Mouse (Mus musculus) MEL-GATA-1-ER (cell line): Measurements from ENCODE around the gene Cyp2t4.
A peak's percentile ranks its signal among the peaks of the same experiment; 100 is the strongest.

ENCODE experiments used
- DNase-seq: peaks from one replicate; pipeline ENCODE4 v3.0.0-alpha.2; 2012; ENCODE audit warnings: low read depth; ENCODE audit errors: extremely low read depth

Cyp2t4 gene

DNA sequence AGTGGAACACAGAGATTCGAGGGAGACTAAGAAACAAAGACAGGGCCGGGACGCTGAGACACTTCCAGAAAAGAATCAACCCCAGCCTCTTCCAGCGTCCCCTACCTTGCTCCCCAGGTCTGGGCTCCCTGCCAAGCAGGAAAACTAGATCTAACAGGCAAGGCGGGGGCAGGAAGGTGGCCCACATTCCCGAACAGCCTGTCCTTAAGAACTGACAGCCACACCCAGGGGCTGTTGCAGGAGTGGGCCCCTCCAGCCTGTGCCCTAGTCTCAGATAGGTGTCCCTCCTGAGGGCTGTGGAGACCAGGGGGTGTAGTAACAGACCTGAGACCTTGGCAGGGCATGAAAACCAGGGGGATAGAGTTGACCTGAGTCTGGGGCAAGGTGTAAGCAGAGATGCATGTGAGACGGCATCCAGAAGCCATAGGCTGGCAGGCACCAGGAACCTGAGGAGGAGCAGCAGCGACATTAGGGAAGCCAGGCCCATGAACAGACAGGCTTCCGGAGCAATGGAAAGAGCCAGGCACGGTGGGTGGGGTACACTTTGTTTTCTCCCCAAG is at the start of gene Cyp2t4:
Gene Cyp2t4 (plus strand): TSS at position 510 of the 560 bp plus-strand sequence.
- DNase-seq, result no peak

DNA sequence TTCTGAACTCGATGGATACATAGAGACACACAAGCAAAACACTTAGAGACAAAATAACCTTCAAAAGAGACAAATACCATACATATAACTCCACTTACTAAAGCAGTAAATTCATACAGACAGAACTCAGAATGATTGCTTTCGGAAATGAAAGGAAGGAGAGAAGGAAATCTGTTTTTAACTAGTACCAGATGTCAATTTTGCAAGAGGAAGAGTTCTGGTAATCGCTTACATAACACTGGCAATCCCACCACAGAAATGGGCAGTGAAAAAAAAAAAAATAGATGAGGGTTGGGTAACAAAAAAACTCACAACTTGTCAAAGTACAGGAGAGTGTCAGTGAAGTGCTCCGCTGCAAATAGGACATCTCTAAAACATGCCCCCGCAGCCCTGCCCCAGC is 48.6 kb upstream of the Cyp2t4 start:
- no peak for DNase-seq

DNA sequence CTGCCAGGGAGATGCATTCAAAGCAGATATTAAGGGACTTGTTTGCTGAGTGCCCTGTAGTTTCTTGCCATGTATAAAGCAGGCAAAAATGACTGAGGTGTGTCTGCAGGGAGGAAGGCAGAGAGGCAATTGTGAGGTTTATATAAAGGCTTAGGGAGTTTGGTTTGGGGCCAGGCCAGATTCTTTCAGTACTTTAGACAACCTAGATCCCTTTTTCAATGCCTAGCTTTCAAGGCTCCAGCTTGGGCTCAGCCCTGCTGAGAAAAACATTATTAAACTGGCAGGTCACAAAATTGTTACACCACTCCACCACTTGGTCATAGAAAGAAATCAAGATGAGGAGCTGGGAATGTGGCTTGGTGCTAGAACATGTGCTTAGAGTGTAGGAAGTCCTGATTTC is 43.2 kb upstream of the Cyp2t4 start:
- DNase-seq, result no peak

DNA sequence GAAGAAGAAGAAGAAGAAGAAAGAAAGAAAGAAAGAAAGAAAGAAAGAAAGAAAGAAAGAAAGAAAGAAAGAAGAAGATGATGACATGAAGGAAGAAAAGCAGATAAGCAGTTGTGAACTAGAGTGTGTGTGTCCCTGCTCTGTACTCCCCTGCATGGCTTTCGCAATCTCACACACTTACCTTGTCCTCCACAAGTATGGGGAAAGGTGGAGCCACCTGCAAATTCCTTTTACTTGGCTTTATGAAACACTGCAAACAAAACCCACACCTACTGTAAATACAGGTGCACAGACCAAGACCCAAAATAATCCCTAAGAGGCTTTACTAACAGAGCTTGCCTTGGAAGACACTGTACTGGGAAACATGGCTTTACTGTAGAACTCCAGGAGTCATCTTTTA is 42.5 kb upstream of the Cyp2t4 start:
- DNase-seq, result no peak

DNA sequence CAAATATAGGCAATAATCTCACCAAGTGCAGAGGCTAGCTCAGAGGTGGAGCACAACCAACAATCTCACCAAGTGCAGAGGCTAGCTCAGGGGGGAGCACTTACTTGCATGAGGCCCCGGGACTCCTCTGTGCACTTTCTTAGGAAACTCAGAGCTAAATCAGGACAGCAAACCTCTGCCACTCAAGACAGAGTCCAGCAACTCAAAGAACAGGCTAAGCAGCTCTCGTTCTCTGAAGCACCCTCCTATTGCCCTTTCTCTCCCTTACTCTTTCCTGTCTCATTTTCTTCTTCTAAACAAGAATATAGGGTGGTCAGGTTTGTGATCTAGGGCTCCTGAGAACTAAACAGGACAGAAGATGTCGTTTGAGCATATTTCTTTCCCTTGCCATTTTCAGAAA is 41.5 kb upstream of the Cyp2t4 start:
- DNase-seq, result no peak

DNA sequence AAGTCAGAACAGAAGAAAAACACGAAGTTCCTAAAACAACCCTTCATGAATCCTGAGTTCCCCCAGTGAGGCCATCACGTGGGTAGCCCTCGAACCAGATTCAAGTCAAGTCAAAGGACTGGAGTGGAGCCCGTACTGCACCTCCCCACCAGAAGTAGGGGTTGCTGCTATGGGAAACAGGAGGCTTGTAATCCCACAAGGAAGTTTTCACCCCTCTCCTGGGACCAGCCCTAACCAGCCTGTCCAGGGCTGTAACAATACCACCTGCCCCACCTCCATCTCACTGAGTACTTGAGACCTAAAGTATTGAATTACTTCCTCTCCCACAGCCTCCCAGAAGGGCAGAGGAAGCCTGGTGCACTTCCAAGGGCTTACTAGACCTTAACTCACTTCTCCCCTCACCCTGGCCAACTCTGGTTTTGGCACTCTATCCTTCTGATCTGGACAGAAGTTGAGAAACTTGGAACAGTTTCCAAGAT is 35.4 kb upstream of the Cyp2t4 start:
- DNase-seq, result no peak

DNA sequence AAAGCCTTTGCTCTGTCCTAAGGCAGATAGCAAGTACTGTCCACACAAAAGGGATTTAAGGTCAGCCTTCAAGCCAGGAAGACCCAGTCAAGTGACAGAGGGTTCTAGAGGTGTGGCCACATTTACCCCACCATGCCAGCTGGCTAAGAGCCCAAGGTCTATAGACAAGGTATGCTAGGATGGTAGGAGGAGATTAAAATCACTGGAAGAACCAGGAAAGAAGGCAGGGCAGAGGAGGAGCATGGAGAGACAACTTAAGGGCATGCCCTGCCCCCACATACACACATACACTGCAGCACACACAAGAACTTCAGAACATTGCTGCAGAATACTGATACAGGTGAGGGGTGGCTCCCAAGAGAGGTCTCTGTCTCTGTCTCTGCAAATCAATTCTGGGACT is 33.8 kb upstream of the Cyp2t4 start, which contains the start of gene Cyp2f2:
Gene Cyp2f2 (plus strand): TSS at position 234 of the 400 bp plus-strand sequence.
- no peak for DNase-seq

DNA sequence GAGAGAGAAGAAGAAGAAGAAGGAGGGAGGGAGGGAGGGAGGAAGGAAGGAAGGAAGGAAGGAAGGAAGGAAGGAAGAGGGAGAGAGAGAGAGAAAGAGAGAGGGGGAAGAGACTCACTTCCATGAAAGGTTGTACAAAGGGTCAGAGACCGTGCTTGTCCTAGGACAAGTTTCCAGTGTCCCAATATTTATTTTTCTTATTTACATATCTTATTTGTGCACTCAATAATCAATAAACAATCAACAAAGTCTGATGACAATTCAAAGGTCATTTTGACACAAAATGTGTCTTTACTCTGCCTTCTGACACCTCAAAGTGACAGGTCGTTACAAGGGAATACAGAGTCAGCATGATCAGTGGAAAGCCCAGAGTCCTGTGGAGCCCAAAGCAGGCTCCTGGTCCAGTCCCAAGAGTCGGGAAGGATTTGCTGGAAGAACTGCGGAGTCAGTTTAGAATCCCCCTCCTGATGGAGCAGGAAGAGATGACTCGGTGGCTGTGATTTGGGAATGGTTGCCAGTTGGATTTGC is 29.1 kb upstream of the Cyp2t4 start:
- DNase-seq, result no peak

- no peak for DNase-seq
Observed at GRCm38 (mm10) chr7:27124969-27125368, 28.5 kb upstream of the Cyp2t4 start.

GRCm38 (mm10) chr7:27128162-27128561 is 25.4 kb upstream of the Cyp2t4 start:
- DNase-seq, result no peak

GRCm38 (mm10) chr7:27128946-27129345 is 24.6 kb upstream of the Cyp2t4 start:
- no peak for DNase-seq

- DNase-seq, result no peak
Observed at GRCm38 (mm10) chr7:27129811-27130210, 23.7 kb upstream of the Cyp2t4 start.

DNA sequence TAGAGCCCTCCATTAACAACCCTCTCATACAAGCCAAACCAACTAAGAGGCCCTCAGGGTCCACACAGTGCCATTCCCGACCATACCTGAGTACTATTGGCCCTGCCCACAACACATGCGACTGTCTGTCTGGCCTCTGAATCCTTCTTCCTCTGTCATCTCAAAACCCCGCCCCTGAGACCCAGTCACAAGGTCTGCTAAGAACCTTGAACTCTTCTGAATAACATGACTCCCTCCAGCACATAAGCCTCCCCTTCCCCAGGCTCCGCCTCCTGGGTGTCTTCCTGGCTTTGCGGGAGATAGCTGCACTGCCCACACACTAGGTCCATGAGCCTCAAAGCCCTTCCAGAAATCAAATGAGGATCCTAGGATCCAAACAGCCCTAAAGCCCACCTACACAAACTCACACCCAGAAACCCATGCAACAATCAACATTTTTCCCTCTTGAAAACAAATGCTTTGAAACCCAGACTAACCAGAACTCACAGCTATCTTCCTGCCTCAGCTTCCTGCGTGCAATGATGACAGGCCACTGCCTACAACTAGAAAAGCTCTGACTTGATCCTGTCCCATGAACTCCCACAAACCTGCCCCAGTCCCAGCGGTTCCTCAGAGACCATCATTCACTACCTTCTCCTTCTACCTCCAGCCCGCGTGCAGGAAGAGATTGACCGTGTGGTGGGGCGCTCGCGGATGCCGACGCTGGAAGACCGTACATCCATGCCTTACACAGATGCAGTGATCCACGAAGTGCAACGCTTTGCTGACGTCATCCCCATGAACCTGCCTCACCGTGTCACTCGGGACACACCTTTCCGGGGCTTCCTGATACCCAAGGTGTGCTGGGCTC is 22.8 kb upstream of the Cyp2t4 start:
- DNase-seq, result no peak

DNA sequence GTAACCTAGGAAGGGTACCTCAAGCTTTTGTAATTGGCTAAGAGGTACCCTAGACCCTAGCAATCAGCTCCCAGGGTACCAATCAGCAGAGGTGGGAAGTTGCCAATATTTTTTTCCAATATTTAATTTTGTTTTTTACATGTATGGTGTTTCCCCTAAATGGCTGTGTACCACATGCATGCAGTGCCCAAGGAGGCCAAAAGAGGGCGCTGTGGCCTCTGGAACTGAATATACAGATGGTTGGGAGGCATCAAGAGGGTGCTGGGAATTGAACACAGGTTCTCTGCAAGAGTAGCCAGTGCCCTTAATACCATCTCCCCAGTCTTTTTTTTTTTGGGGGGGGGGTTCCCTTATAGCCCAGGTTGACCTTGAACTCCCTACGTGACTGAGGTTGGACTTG is 22.1 kb upstream of the Cyp2t4 start:
- DNase-seq, result no peak

- DNase-seq, result peak; percentile 33
Observed at GRCm38 (mm10) chr7:27132588-27132987, 20.9 kb upstream of the Cyp2t4 start.

- DNase-seq, result no peak
Observed at GRCm38 (mm10) chr7:27133156-27133555, 20.4 kb upstream of the Cyp2t4 start.

- DNase-seq, result no peak
Observed at GRCm38 (mm10) chr7:27133757-27134156, 19.8 kb upstream of the Cyp2t4 start.

GRCm38 (mm10) chr7:27136410-27136996 is 17.0 kb upstream of the Cyp2t4 start:
- no peak for DNase-seq

- DNase-seq, result no peak
Observed at GRCm38 (mm10) chr7:27156005-27156404, 2.5 kb downstream of the Cyp2t4 start.

GRCm38 (mm10) chr7:27158171-27158570 is 4.7 kb downstream of the Cyp2t4 start:
- no peak for DNase-seq

DNA sequence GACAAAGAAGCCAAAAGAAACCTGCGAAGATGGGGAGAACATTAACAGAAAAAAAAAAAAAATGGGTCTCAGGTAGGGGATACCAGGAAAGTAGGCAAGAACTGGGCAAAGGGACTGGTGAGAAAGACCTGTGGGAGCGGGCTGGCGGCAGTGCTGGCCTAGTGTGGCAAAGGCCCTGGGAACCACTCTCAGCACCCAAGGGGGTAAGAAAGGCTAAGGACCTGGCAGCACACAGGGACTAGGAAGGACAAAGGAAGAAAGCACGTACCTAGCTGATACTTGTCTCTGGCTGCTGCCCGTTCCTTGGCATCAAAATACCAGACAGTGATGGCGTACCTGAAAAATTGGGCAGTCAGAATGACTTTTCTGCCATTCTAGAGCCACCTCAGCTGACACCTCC is 5.7 kb downstream of the Cyp2t4 start:
- no peak for DNase-seq

DNA sequence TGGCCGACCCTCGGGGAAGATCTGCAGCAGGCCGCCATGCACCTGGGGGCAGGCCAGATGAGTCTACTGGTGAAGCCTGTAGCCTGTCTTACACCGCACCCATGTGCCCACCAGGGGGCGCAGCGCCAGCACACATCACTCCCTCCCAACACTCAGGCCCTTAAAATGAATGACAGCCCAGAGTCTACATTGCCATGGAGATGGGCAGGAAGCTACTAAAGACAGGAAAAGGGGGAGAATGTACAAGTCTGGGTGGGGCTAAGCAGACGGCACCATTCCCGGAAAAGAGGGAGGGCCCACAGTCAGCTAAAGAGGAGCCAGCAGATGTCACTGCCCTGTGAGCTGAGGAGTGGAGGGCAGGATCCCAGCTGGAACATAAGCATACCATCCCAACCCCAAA is 6.4 kb downstream of the Cyp2t4 start:
- DNase-seq, result peak; percentile 63
